Mouse (Mus musculus): Measurements from ENCODE around the gene Cab39.

GRCm38 (mm10) chr1:85882003-85882402, 88.8 kb downstream of the Cab39 start:
- TF ChIP-seq EP300 (IDR thresholded peaks at IDR 0.05; ENCODE audit: low read depth): no peak
- TF ChIP-seq CTCF (IDR thresholded peaks at IDR 0.05; ENCODE audit: low read depth): no peak

Data from liver, embryonic 14.5 days (tissue).